Mouse (Mus musculus) liver, embryonic 11.5 days (tissue): Measurements from ENCODE around the gene Avpr2. TPM values are rescaled to one million over a fixed set of nuclear protein-coding genes. Genes with fewer than 3 reads are reported as not detected.
A peak's percentile ranks its signal among the peaks of the same experiment; 100 is the strongest.

ENCODE experiments used
- ATAC-seq: fragments of 200-750 bp; cut with Nextera tagmentation; replicated peaks from 2 replicates; pipeline ENCODE4 v1.8.0; 2017; ENCODE audit warnings: moderate number of reproducible peaks, mild to moderate bottlenecking, moderate TSS enrichment, moderate library complexity; ENCODE audit not compliant: low FRiP score
- DNase-seq: peaks from one replicate; pipeline ENCODE4 v3.0.0-alpha.2; 2017; ENCODE audit warnings: low spot score
- H3K27ac ChIP-seq: fragments of 300-500 bp; sonication (generic); 2 replicates; pipeline ENCODE4 v1.5.1; 2014; ENCODE audit warnings: mild to moderate bottlenecking, low read depth, low read length, control low read depth
- H3K27me3 ChIP-seq: fragments of 300-500 bp; sonication (generic); replicated peaks from 2 replicates; pipeline ENCODE4 v1.6.1; 2014; ENCODE audit warnings: low read length, mixed read lengths; ENCODE audit not compliant: control insufficient read depth, insufficient read depth
- H3K36me3 ChIP-seq: fragments of 300-500 bp; sonication (generic); 2 replicates; pipeline ENCODE4 v1.6.1; 2014; ENCODE audit warnings: mild to moderate bottlenecking, low read length, moderate library complexity, mixed read lengths; ENCODE audit not compliant: control insufficient read depth, insufficient read depth
- H3K4me1 ChIP-seq: fragments of 300-500 bp; sonication (generic); replicated peaks from 2 replicates; pipeline ENCODE4 v1.6.1; 2014; ENCODE audit warnings: low read length, mixed read lengths; ENCODE audit not compliant: control insufficient read depth, insufficient read depth
- H3K4me2 ChIP-seq: fragments of 300-500 bp; sonication (generic); 2 replicates; pipeline ENCODE4 v1.6.1; 2014; ENCODE audit warnings: mild to moderate bottlenecking, control low read depth, moderate library complexity
- H3K4me3 ChIP-seq: fragments of 300-500 bp; sonication (generic); 2 replicates; pipeline ENCODE4 v1.5.1; 2014; ENCODE audit warnings: low read depth, low read length, control low read depth
- H3K9ac ChIP-seq: fragments of 300-500 bp; sonication (generic); 2 replicates; pipeline ENCODE4 v1.6.1; 2014; ENCODE audit warnings: low read depth, low read length, control low read depth
- H3K9me3 ChIP-seq: fragments of 300-500 bp; sonication (generic); 2 replicates; pipeline ENCODE4 v1.6.1; 2016; ENCODE audit warnings: low read length, inconsistent platforms, mixed read lengths; ENCODE audit not compliant: control insufficient read depth
- WGBS: fragments of 180-500 bp; shearing (Covaris S2); extraction: QIAGEN DNeasy Blood & Tissue Kit; methylation state at CpG from one replicate; pipeline ENCODE4 v1.1.7; 2014; 5-methylcytosine and 5-hydroxymethylcytosine counted together
- polyA plus RNA-seq: library from polyadenylated mRNA; unstranded; fragments of >200 nt; fragmentation: Nextera tagmentation; extraction: Ambion mirVana; gene quantifications from 2 replicates; pipeline ENCODE4 v1.2.1, GENCODE M21; 2014

The Avpr2 gene
- polyA plus RNA-seq, 1 experiment from 2014 or later, result 0.22 TPM

DNA sequence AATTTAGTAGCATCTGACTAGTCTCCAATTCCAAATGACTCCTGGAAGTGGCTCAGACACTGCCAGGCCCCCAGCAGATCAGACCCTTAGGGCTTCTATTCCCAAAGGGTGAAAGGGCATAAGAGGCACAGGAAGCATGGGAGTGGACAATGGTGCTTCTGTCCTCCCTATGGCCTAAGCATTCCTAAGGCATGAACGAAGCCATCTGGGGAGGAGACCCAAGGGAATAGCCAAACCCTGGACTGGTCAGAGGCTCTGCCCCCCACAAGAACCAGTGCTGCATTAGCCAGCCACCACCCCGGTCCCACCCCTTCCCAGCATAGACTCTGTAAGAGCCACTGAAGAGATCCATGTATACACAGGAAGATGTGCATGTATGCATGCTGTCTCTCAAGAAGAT is 16.0 kb upstream of the Avpr2 start:
- H3K36me3 ChIP-seq, result no peaks in the 10 kb centered on the region
- no peaks in the 10 kb centered on the region for H3K4me1 ChIP-seq
- 73% methylated on average over 2 of the region's 2 CpGs for WGBS
- H3K27ac ChIP-seq, result no peak overlapping the region
- H3K9me3 ChIP-seq, result no peaks in the 10 kb centered on the region
- H3K4me2 ChIP-seq, result no peak overlapping the region
- ATAC-seq (no peak), DNase-seq (no peak)
- no peak overlapping the region for H3K9ac ChIP-seq
- H3K4me3 ChIP-seq, result no peak overlapping the region
- peaks cover 29% of the 10 kb centered on the region for H3K27me3 ChIP-seq

DNA sequence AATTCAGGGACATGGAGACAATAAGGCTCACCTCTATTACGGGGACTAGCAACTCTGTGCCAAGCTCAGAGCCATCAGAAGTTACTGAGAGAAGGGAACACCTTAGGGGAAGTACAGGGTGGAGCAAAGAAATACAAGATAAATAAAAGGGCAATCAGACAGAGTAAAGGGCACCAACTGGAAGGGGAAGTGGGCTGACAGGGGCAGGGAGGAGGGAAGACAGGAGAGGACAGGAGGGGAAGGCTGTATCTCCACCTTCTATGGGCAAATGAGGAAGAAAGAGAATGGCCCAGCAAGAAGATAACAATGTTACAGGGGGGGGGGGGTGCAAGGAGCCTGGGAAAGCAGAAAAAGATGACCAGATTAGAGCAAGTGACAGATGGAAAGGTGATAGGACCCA is 14.9 kb upstream of the Avpr2 start:
- H3K27me3 ChIP-seq, result peaks cover 36% of the 10 kb centered on the region
- DNase-seq (no peak), ATAC-seq (no peak)
- no peaks in the 10 kb centered on the region for H3K4me1 ChIP-seq
- H3K9me3 ChIP-seq, result no peaks in the 10 kb centered on the region
- H3K4me3 ChIP-seq, result no peak overlapping the region
- H3K27ac ChIP-seq, result no peak overlapping the region
- H3K36me3 ChIP-seq, result no peaks in the 10 kb centered on the region
- WGBS, result 57% methylated on average over 1 of the region's 1 CpGs
- no peak overlapping the region for H3K4me2 ChIP-seq
- H3K9ac ChIP-seq, result no peak overlapping the region

DNA sequence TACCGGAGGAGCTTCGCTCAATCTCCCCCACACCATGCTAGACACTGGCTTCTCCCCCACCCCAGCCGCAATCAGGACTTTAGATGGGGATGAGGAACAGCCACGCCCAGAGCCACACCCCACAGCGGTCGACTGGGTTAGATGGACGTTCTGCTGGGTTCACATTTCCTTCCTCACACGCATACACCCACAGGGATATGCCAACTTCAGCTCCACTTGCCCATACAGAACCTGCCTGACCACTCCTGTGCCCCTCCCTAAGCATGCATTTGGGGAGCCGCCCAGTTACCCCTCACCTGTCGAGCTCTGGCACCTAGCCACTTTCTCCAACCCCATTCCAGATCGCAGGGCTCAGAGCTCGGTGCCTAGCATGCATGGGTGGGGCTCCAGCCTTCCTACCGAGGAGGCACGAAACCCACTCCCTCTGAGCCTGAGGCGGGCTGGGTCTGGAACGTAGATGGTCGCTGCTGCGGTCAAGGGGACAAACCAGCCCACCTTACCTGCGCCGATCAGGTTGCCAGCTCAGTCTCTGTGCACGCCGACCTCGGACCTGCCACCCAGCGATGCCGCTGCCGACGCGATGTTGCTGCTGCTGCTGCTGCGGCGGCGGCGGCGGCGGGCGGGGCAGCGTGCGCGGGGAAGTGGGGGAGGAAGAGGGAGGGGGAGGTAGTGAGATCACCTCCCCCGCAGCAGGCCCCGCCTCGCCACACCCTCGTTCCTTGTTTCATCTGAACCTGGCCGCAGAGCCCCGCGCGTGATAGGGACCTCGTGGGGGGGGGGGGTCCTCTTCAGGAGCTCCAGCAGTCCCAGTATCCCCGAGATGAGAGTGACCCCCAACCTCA is 11.5 kb upstream of the Avpr2 start:
- DNase-seq (peak; percentile 39), ATAC-seq (no peak)
- Histone ChIP-seq H3K4me1 (no peaks in the 10 kb centered on the region), H3K9ac (no peak overlapping the region), H3K4me2 (peak overlapping the region; percentile 62), H3K27ac (no peak overlapping the region), H3K36me3 (no peaks in the 10 kb centered on the region), H3K27me3 (peaks cover 38% of the 10 kb centered on the region), H3K4me3 (peak overlapping the region; percentile 40), H3K9me3 (no peaks in the 10 kb centered on the region)
- 13% methylated on average over 44 of the region's 48 CpGs for WGBS

DNA sequence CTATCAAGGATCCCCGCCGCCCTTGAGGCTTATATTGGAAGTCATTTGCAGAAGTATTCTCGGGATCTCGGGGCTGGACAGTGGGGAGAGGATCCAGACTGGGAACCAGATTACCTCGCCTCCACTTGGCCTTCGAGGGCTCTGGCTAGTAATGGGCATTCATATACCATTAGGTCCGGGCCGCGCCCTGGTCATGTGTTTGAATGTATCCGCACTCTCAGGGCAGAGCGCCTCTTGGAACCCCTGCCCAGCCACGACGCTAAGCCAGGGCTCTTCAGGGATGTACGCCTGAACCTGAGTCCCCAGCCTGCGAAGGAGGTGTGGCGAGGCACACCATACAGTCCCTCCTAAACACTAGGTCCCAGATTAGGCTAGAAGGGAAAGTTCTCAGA is 10.9 kb upstream of the Avpr2 start:
- 17% methylated on average over 16 of the region's 16 CpGs for WGBS
- H3K4me1 ChIP-seq, result no peaks in the 10 kb centered on the region
- no peaks in the 10 kb centered on the region for H3K36me3 ChIP-seq
- peak overlapping the region; percentile 40; the same call in 1 of the 2 replicates for H3K4me3 ChIP-seq
- H3K9ac ChIP-seq, result no peak overlapping the region
- H3K4me2 ChIP-seq, result peak overlapping the region; percentile 62
- ATAC-seq (no peak), DNase-seq (no peak)
- no peak overlapping the region for H3K27ac ChIP-seq
- peaks cover 38% of the 10 kb centered on the region for H3K27me3 ChIP-seq
- no peaks in the 10 kb centered on the region for H3K9me3 ChIP-seq

DNA sequence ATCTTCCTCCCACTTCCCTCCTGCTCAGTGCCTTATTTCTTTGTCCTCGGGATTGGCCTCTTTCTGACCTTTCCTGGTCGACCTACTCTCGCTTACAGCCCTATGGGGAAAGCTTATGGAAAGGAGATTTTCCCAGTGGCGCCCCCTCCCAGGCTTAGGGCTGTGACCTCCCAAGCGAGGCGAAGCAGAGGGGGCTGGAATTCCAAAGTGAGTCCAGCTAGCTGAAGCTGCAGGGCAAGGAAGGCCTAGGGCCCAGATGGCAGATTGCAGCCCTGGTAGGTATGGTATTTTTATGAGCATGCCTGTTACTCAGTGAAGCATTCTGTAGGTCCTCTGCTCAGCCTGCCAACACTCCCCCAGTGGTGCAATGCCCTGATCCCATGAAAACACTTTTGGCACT is 10.4 kb upstream of the Avpr2 start:
- Histone ChIP-seq H3K4me1 (no peaks in the 10 kb centered on the region), H3K4me3 (no peak overlapping the region), H3K27me3 (peaks cover 34% of the 10 kb centered on the region), H3K36me3 (no peaks in the 10 kb centered on the region), H3K9me3 (no peaks in the 10 kb centered on the region), H3K4me2 (no peak overlapping the region), H3K27ac (no peak overlapping the region), H3K9ac (no peak overlapping the region)
- 25% methylated on average over 6 of the region's 6 CpGs for WGBS
- no peak for DNase-seq
- no peak for ATAC-seq

DNA sequence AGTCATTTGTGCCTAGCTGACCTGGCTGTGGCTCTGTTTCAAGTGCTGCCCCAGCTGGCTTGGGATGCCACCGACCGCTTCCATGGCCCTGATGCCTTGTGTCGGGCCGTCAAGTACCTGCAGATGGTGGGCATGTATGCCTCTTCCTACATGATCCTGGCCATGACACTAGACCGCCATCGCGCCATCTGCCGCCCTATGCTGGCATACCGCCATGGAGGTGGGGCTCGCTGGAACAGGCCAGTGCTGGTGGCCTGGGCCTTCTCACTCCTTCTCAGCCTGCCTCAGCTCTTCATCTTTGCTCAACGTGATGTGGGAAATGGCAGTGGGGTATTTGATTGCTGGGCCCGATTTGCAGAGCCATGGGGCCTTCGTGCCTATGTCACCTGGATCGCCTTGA is 931 bp downstream of the Avpr2 start:
- H3K4me1 ChIP-seq, result no peaks in the 10 kb centered on the region
- H3K27ac ChIP-seq, result no peak overlapping the region
- no peak overlapping the region for H3K9ac ChIP-seq
- DNase-seq, result no peak
- peaks cover 3% of the 10 kb centered on the region for H3K27me3 ChIP-seq
- H3K9me3 ChIP-seq, result no peaks in the 10 kb centered on the region
- H3K36me3 ChIP-seq, result no peaks in the 10 kb centered on the region
- no peak overlapping the region for H3K4me2 ChIP-seq
- no peak overlapping the region for H3K4me3 ChIP-seq
- no peak for ATAC-seq
- WGBS, result 82% methylated on average over 14 of the region's 14 CpGs

DNA sequence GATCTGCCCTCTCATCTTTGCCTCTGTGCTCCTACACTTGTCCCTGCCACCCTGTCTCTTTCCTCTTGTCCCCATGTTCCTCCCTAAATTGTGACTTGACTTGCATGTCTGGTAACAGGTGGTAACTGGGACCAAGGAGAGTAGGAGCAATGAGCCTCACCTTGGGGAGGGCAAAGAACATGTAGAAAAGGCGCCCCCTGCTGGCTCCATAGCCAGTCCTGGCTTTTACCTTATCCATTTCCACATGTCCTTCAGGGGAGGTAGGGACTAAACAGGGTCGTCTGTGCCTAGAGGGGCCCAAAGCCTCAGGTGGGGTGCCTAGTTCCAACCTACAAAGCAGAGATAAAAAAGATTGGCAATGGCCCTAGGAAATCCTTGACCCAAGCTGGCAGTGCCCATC is 3.8 kb downstream of the Avpr2 start, which contains the start of gene L1cam:
TSS of gene L1cam (minus strand) at position 387 of the 400 bp plus-strand sequence.
- no peaks in the 10 kb centered on the region for H3K36me3 ChIP-seq
- H3K9me3 ChIP-seq, result no peaks in the 10 kb centered on the region
- H3K4me3 ChIP-seq, result no peak within 1 kb of the TSS
- peaks cover 3% of the 10 kb centered on the region for H3K27me3 ChIP-seq
- no peak within 1 kb of the TSS for H3K9ac ChIP-seq
- H3K4me1 ChIP-seq, result no peaks in the 10 kb centered on the region
- 13% methylated on average over 2 of the region's 2 CpGs for WGBS
- H3K27ac ChIP-seq, result no peak within 1 kb of the TSS
- DNase-seq (no peak), ATAC-seq (no peak)
- no peak within 1 kb of the TSS for H3K4me2 ChIP-seq

DNA sequence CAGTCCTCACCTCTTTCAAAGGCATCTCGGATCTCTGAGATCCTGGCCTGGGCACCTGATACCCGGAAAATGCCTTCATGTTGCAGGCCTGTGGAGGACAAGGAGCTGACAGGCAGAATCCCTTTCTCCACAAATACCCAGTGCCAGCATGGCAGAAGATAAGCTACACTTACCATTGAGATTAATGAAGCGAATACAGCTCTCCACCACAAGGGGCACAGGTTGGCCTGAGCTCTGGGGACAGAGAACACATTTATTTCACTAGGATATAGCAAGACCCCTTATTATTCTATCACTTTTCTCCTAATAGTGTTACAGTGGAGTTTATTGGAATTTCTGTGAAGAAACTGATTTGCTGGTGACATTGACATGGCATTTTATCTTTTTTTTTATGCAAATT is 6.1 kb downstream of the Avpr2 start:
- no peak overlapping the region for H3K27ac ChIP-seq
- WGBS, result 66% methylated on average over 3 of the region's 3 CpGs
- no peaks in the 10 kb centered on the region for H3K4me1 ChIP-seq
- H3K4me3 ChIP-seq, result no peak overlapping the region
- H3K4me2 ChIP-seq, result no peak overlapping the region
- no peak for ATAC-seq
- no peak overlapping the region for H3K9ac ChIP-seq
- DNase-seq, result no peak
- H3K36me3 ChIP-seq, result no peaks in the 10 kb centered on the region
- no peaks in the 10 kb centered on the region for H3K27me3 ChIP-seq
- H3K9me3 ChIP-seq, result no peaks in the 10 kb centered on the region

DNA sequence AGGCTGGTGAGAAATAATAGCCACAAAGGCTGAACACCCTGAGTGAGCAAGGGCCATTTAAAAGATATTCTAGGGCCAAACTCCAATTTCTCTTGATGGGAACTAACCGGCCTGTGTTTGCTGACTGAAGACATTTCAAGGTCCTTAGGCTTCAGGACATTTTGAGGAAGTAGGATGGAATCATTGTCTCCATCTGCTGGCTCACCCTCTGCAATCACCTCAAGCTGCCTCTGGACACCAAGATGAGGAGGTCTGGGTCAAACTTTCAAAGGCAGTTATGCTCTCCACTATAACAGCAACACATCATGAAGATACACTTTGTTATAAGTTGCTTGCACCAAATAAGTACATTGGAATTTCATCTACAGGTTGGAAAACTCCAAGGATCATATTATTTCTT is 18.1 kb downstream of the Avpr2 start:
- H3K4me1 ChIP-seq, result peaks cover 2% of the 10 kb centered on the region
- ATAC-seq (no peak), DNase-seq (no peak)
- peak overlapping the region; percentile 40 for H3K4me3 ChIP-seq
- H3K9me3 ChIP-seq, result no peaks in the 10 kb centered on the region
- peaks cover 3% of the 10 kb centered on the region; the same call in 1 of the 2 replicates for H3K27me3 ChIP-seq
- 31% methylated on average over 1 of the region's 1 CpGs for WGBS
- peak overlapping the region; percentile 75 for H3K4me2 ChIP-seq
- no peak overlapping the region for H3K9ac ChIP-seq
- H3K27ac ChIP-seq, result no peak overlapping the region
- no peaks in the 10 kb centered on the region for H3K36me3 ChIP-seq
